Mouse (Mus musculus) kidney, postnatal 36 days (tissue): ENCODE measurements around the gene Gm15262.
"Not testable (repeated sequence)": the region's sequence is repeated elsewhere in the genome, so short reads cannot be mapped to it uniquely, and the experiment has no call there.

ENCODE experiments used
- DNase-seq, 2 experiments: peaks; one replicate each; pipeline ENCODE4 v3.0.0; 2021 to 2022; ENCODE audit warnings: mixed read lengths in 2 of 2

The Gm15262 gene

GRCm38 (mm10) chrX:161287156-161287555, at the start of gene Gm15262:
Gene Gm15262 (plus strand): TSS chrX:161287456.
- not testable (repeated sequence) for DNase-seq

GRCm38 (mm10) chrX:161308131-161308530, 20.9 kb downstream of the Gm15262 start:
- no peak for DNase-seq

- no peak for DNase-seq
Observed at GRCm38 (mm10) chrX:161316443-161316842, 29.2 kb downstream of the Gm15262 start.

DNA sequence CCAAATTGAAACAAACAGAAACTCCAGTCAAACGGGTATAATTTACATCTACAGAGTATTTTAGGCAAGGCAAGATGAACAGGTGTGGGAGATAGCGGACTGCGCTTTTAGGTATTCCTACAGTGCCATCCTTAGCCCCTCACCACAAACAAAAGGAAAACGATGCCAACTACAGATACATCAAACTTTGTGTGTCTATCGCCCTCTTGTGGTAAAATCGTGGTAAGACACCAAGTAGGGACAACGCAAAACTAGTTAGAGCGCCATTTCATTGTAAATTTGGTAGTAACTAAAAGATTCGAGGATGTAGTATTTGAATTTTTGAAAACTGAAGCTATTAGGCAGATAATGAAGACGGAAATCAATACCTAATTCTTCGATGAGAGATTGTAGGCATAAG, 83.7 kb downstream of the Gm15262 start:
- peak in 1 of 2 experiments; percentile 2 for DNase-seq

DNA sequence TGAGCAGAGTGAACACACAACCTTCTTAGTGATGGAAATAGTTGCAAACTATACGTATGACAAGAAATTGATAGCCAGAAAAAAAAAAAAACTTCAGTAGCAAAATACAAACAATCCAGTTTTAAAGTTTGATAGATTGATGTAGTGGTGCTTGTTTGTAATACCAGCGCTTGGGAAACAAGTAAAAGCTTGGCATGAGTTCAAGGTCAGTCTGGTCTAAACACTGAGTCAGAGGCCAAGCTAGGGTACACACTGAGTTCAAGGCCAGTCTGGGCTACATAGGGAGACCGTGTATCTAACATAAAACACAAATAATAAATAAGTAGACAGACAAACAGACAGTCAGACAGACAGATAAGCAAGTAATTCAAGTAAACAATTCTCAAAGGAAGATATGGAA, 84.2 kb downstream of the Gm15262 start:
- DNase-seq: no peak

GRCm38 (mm10) chrX:161375568-161375967, 88.3 kb downstream of the Gm15262 start:
- DNase-seq: peak in 1 of 2 experiments; percentile 20

DNA sequence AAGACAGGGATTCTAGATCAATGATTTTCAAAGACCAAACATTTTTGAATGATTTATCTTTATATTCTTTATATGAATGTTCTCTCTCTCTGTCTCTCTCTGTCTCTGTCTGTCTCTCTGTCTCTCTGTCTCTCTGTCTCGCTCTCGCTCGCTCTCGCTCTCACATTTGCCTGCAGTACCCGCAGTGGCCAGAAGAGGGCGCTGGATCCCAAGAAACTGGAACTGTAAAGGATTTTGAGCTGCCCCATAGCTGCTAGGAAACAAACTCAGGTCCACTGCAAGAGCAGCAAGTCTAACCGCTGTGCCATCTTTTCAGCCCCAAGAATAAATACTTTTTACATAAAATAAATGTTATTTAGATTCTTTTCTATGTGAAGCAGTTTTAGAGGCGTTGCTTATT, 98.5 kb downstream of the Gm15262 start:
- peak; percentile 8 to 61 for DNase-seq

- no peak for DNase-seq
Observed at GRCm38 (mm10) chrX:161387942-161388341, 100.7 kb downstream of the Gm15262 start.

GRCm38 (mm10) chrX:161399110-161399509, 111.9 kb downstream of the Gm15262 start:
- DNase-seq: peak; percentile 68 to 84

- no peak for DNase-seq
Observed at GRCm38 (mm10) chrX:161411151-161411550, 123.9 kb downstream of the Gm15262 start.
